Mouse (Mus musculus) heart, embryonic 16.5 days (tissue): ENCODE results near the gene Gm10220. TPM values are rescaled to one million over a fixed set of nuclear protein-coding genes. Genes with fewer than 3 reads are reported as not detected.
"Not testable (repeated sequence)": the region's sequence is repeated elsewhere in the genome, so short reads cannot be mapped to it uniquely, and the experiment has no call there.

Source experiments
- ATAC-seq: fragments of 200-750 bp; cut with Nextera tagmentation; replicated peaks from 2 replicates; pipeline ENCODE4 v1.8.0; 2017; ENCODE audit warnings: moderate number of reproducible peaks; ENCODE audit not compliant: insufficient read depth, low FRiP score; ENCODE audit errors: extremely low read depth
- H3K27ac ChIP-seq: fragments of 300-500 bp; sonication (generic); 2 replicates; pipeline ENCODE4 v1.5.1; 2014; ENCODE audit warnings: mild to moderate bottlenecking, low read length, control low read depth, moderate library complexity
- H3K27me3 ChIP-seq: fragments of 300-500 bp; sonication (generic); 2 replicates; pipeline ENCODE4 v1.6.1; 2014; ENCODE audit warnings: low read length, mixed read lengths; ENCODE audit not compliant: control insufficient read depth, insufficient read depth
- H3K36me3 ChIP-seq: fragments of 300-500 bp; sonication (generic); 2 replicates; pipeline ENCODE4 v1.6.1; 2014; ENCODE audit not compliant: control insufficient read depth, insufficient read depth
- H3K4me1 ChIP-seq: fragments of 300-500 bp; sonication (generic); 2 replicates; pipeline ENCODE4 v1.6.1; 2014; ENCODE audit warnings: low read length, mixed read lengths; ENCODE audit not compliant: control insufficient read depth, insufficient read depth
- H3K4me2 ChIP-seq: fragments of 300-500 bp; sonication (generic); 2 replicates; pipeline ENCODE4 v1.6.1; 2014; ENCODE audit warnings: low read depth, mild to moderate bottlenecking, control low read depth, low read length
- H3K4me3 ChIP-seq: fragments of 300-500 bp; sonication (generic); 2 replicates; pipeline ENCODE4 v1.5.1; 2014; ENCODE audit warnings: mild to moderate bottlenecking, control low read depth, low read length
- H3K9ac ChIP-seq: fragments of 300-500 bp; sonication (generic); 2 replicates; pipeline ENCODE4 v1.6.1; 2014; ENCODE audit warnings: low read length, control low read depth
- H3K9me3 ChIP-seq: fragments of 300-500 bp; sonication (generic); replicated peaks from 2 replicates; pipeline ENCODE4 v1.6.1; 2016; ENCODE audit warnings: low read length; ENCODE audit not compliant: control insufficient read depth
- WGBS: fragments of 180-500 bp; shearing (Covaris S2); extraction: QIAGEN DNeasy Blood & Tissue Kit; methylation state at CpG from one replicate; pipeline ENCODE4 v1.1.7; 2014; 5-methylcytosine and 5-hydroxymethylcytosine counted together
- polyA plus RNA-seq: library from polyadenylated mRNA; unstranded; fragments of >200 nt; fragmentation: Nextera tagmentation; extraction: Ambion mirVana; gene quantifications from 2 replicates; pipeline ENCODE4 v1.2.1, GENCODE M21; 2015

Gm10220 gene
- polyA plus RNA-seq, result not detected in 2 replicates

DNA sequence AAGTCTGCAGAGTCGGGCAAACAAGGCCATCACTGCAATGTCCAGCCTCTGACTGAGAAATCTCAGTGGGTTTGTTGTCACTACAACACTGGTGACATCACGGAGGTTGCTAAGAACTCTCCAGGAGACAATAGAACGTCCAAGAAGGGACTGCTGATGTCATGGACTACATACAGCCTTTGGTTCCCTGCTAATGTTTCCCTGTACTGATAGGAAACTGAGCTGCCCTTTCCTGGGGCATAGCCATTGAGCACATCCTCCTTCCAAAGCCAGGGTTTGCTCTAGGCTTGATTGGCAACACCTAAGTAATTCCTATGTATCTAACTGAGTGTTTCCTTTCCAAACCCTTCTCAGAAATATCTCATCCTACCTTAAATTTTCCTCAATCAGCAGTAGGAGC, at the start of gene Gm10220:
Gene Gm10220, minus strand, starts transcription at position 101 of the 400 bp plus-strand sequence.
- not testable (repeated sequence) for H3K4me3 ChIP-seq, H3K27ac ChIP-seq, ATAC-seq, H3K36me3 ChIP-seq, H3K9ac ChIP-seq, H3K4me2 ChIP-seq, H3K9me3 ChIP-seq, H3K4me1 ChIP-seq, H3K27me3 ChIP-seq
- no CpG with 5 or more reads among the region's 3 CpGs for WGBS

DNA sequence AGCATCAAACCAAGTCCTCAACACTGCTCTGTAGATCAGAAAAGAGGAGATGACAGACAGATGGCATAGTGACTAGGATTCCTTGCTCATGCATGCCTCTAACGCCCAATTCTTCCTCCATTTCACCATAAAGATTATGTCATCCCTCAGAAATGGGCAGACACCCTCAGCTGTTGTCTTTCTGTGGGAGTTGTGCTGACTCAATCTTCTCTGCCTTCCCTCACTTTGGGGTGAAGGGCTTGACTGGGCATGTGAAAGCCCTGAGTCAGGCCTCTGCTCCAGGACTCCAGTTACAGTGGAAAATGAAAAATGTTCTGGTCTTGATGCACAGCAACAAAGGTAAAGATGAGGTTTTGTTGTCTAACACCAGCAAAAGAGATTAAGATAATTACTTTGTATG, 48.6 kb upstream of the Gm10220 start:
- no peak overlapping the region for H3K27ac ChIP-seq
- no peaks in the 10 kb centered on the region for H3K36me3 ChIP-seq
- H3K4me1 ChIP-seq, result no peaks in the 10 kb centered on the region
- H3K9ac ChIP-seq, result no peak overlapping the region
- H3K9me3 ChIP-seq, result no peaks in the 10 kb centered on the region
- no peak overlapping the region for H3K4me2 ChIP-seq
- no peaks in the 10 kb centered on the region for H3K27me3 ChIP-seq
- no peak for ATAC-seq
- no peak overlapping the region for H3K4me3 ChIP-seq
- 52% methylated on average over 1 of the region's 1 CpGs for WGBS

DNA sequence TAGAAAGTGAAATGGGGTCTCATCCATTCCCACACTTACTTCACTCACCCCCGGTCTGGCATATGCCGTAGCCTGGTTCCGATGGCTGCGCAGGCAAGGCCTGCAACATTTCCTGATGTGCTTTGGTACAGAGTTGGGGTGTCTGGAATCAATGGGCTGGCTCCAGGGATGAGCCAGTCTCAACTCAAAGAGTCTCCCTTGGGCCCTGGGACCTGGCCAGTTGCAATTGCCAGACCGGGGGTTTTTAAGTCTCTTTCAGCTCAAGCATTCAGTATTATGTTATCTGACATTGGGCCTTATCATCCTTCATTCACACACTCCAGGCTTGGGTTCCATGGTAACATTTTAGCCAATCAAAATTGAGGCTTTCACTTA, 44.6 kb upstream of the Gm10220 start:
- H3K4me3 ChIP-seq, result no peak overlapping the region
- peaks cover 3% of the 10 kb centered on the region; the same call in 1 of the 2 replicates for H3K9me3 ChIP-seq
- H3K36me3 ChIP-seq, result no peaks in the 10 kb centered on the region
- H3K4me1 ChIP-seq, result no peaks in the 10 kb centered on the region
- WGBS, result 74% methylated on average over 5 of the region's 5 CpGs
- H3K9ac ChIP-seq, result no peak overlapping the region
- no peak for ATAC-seq
- H3K27ac ChIP-seq, result no peak overlapping the region
- no peaks in the 10 kb centered on the region for H3K27me3 ChIP-seq
- no peak overlapping the region for H3K4me2 ChIP-seq

DNA sequence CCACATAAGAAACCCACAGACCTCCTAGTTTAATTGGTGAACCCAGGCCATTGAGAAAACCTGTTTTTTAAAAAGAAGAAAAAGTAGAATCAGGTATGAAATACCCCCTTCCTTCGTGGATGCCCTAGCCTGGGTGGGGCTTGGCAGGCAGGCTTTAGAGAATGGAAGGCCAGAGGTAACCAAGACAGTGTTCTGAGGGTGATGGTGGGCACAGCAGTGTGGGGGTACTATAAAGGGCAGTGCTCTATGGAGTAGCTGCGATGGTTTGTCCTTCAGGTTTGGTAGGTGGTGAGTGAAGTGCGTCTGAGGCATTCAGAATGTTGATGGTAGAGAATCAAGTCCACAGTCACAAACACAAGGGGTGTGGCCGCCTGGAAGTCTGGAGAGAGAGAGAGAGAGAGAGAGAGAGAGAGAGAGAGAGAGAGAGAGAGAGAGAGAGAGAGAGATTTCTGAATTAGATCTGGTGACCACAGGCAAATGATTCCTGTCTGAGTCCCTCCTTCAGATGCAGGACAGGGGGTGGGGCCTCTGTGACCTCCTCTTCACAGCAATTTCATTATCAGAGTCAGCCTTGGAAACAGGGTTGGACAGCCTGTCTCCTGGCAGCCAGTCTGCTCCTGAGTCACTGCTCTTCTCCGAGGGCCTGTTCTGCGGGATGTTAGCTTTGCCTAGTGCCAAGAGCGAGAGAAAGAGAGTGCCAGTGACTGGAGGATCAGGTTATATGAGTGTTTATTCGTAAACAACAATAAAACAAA, 44.0 kb upstream of the Gm10220 start:
- WGBS, result 56% methylated on average over 8 of the region's 8 CpGs
- no peak overlapping the region for H3K27ac ChIP-seq
- H3K4me3 ChIP-seq, result no peak overlapping the region
- H3K27me3 ChIP-seq, result no peaks in the 10 kb centered on the region
- H3K9ac ChIP-seq, result no peak overlapping the region
- H3K36me3 ChIP-seq, result no peaks in the 10 kb centered on the region
- ATAC-seq, result 0 out of 2 replicates have a peak, but pooled peaks have one; percentile 45
- H3K4me1 ChIP-seq, result no peaks in the 10 kb centered on the region
- H3K4me2 ChIP-seq, result no peak overlapping the region
- peaks cover 3% of the 10 kb centered on the region; the same call in 1 of the 2 replicates for H3K9me3 ChIP-seq

DNA sequence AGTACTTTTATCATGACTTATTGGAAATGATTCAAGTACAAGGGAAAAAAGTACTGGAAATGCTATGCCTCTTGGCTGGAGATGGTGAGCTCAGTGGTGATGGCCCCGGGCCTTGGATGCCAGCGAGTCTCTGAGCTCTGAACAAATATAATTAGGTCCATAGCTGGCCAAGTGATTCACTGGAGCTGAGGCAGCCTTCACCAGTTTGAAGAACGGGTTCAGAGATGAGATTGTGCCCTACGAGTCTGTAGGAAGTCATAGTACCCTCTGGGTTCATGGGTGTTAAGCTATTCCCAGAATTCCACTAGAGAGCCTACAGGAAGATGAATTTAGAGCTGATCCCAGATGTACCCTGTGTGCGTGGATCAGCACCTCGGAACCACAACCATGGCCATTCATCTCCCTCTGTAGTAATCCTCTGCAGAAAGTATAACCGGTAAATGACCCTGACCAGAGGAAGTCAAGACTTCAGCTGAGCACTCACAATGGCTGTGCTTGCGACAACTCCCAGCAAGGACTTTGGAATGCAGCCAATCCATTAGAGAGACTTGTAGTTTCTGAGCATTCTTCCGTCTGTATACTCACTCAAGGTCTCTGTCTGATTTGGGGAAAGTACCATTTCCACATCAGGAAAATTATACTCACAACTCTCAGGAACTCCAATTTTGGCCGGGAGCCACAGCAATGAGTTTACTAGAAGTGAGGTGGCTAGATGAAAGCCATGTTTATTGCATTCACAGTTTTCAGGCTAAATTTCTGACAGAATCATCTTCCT, 36.4 kb upstream of the Gm10220 start:
- 57% methylated on average over 10 of the region's 10 CpGs for WGBS
- no peak for ATAC-seq
- Histone ChIP-seq H3K4me2 (no peak overlapping the region), H3K27ac (no peak overlapping the region), H3K4me1 (no peaks in the 10 kb centered on the region), H3K9me3 (no peaks in the 10 kb centered on the region), H3K27me3 (no peaks in the 10 kb centered on the region), H3K4me3 (no peak overlapping the region), H3K9ac (no peak overlapping the region), H3K36me3 (no peaks in the 10 kb centered on the region)

DNA sequence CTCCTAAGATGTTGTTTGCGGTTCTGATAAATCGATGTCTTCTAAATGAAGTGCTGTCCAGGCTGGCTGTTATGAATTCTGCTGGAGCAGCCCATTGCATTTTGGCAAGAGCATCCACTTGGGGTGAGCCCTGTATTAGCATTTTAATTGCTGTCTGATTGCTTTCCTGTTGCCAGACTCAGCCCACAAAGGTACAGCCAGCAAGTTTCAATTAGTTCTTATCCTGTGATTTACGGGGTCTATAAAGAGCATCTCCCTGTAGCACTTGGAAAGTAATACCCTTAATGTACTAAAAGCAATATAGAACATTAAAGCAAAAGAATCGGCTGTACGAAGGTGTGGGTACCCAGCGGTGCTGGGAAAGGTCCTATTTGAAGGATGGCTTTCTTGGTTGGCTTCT, 21.7 kb upstream of the Gm10220 start:
- Histone ChIP-seq H3K9me3 (no peaks in the 10 kb centered on the region; the same call in 1 of the 2 replicates), H3K27me3 (no peaks in the 10 kb centered on the region), H3K27ac (no peak overlapping the region), H3K4me1 (no peaks in the 10 kb centered on the region), H3K4me2 (no peak overlapping the region), H3K9ac (no peak overlapping the region), H3K36me3 (no peaks in the 10 kb centered on the region), H3K4me3 (no peak overlapping the region)
- 80% methylated on average over 6 of the region's 6 CpGs for WGBS
- no peak for ATAC-seq

DNA sequence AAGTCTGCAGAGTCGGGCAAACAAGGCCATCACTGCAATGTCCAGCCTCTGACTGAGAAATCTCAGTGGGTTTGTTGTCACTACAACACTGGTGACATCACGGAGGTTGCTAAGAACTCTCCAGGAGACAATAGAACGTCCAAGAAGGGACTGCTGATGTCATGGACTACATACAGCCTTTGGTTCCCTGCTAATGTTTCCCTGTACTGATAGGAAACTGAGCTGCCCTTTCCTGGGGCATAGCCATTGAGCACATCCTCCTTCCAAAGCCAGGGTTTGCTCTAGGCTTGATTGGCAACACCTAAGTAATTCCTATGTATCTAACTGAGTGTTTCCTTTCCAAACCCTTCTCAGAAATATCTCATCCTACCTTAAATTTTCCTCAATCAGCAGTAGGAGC, 16.0 kb downstream of the Gm10220 start, which contains the start of gene 5031410I06Rik:
Gene 5031410I06Rik, minus strand, starts transcription at position 101 of the 400 bp plus-strand sequence.
- WGBS, result no CpG with 5 or more reads among the region's 3 CpGs
- not testable (repeated sequence) for H3K27ac ChIP-seq, ATAC-seq, H3K4me3 ChIP-seq, H3K4me1 ChIP-seq, H3K9me3 ChIP-seq, H3K9ac ChIP-seq, H3K4me2 ChIP-seq, H3K27me3 ChIP-seq, H3K36me3 ChIP-seq

DNA sequence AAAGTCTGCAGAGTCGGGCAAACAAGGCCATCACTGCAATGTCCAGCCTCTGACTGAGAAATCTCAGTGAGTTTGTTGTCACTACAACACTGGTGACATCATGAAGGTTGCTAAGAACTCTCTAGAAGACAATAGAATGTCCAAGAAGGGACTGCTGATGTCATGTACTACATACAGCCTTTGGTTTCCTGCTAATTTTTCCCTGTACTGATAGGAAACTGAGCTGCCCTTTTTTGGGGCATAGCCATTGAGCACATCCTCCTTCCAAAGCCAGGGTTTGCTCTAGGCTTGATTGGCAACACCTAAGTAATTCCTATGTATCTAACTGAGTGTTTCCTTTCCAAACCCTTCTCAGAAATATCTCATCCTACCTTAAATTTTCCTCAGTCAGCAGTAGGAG, 32.0 kb downstream of the Gm10220 start, which contains the start of gene Gm10471:
Gene Gm10471, minus strand, starts transcription at position 101 of the 400 bp plus-strand sequence.
- H3K27me3 ChIP-seq, H3K4me1 ChIP-seq, ATAC-seq, H3K4me2 ChIP-seq, H3K36me3 ChIP-seq, H3K9ac ChIP-seq, H3K9me3 ChIP-seq, H3K4me3 ChIP-seq, H3K27ac ChIP-seq: not testable (repeated sequence)
- 67% methylated on average over 1 of the region's 1 CpGs for WGBS

DNA sequence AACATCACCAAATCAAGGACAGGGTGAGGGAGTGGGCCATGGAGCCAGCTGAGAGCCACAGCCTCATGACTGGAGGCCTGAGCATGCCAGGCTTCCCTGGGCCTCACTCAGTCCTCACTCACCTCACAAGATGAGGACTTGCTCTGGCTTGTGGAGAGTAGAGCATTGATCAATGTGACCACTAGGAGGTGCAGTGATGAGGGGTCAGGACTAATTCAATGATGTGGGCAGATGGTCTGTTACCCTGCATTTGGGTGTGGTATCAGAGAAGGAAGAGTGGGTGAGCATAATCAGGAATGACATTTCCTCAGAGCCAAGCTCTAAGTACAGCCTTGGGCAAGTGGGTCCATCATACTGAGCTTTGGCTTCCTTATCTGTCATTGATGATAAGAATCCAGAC, 42.2 kb downstream of the Gm10220 start:
- ATAC-seq, H3K4me3 ChIP-seq: not testable (repeated sequence)

More for the DNA sequence above, 42.2 kb downstream of the Gm10220 start:
- H3K9me3 ChIP-seq, H3K4me2 ChIP-seq, H3K27ac ChIP-seq, H3K4me1 ChIP-seq, H3K36me3 ChIP-seq, H3K9ac ChIP-seq, H3K27me3 ChIP-seq: not testable (repeated sequence)
